Mouse (Mus musculus): Measurements from ENCODE around the gene Hcrt. TPM values are rescaled to one million over a fixed set of nuclear protein-coding genes. Genes with fewer than 3 reads are reported as not detected.
A peak's percentile ranks its signal among the peaks of the same experiment; 100 is the strongest.

Gene Hcrt
- polyA plus RNA-seq, 1 experiment = not detected

DNA sequence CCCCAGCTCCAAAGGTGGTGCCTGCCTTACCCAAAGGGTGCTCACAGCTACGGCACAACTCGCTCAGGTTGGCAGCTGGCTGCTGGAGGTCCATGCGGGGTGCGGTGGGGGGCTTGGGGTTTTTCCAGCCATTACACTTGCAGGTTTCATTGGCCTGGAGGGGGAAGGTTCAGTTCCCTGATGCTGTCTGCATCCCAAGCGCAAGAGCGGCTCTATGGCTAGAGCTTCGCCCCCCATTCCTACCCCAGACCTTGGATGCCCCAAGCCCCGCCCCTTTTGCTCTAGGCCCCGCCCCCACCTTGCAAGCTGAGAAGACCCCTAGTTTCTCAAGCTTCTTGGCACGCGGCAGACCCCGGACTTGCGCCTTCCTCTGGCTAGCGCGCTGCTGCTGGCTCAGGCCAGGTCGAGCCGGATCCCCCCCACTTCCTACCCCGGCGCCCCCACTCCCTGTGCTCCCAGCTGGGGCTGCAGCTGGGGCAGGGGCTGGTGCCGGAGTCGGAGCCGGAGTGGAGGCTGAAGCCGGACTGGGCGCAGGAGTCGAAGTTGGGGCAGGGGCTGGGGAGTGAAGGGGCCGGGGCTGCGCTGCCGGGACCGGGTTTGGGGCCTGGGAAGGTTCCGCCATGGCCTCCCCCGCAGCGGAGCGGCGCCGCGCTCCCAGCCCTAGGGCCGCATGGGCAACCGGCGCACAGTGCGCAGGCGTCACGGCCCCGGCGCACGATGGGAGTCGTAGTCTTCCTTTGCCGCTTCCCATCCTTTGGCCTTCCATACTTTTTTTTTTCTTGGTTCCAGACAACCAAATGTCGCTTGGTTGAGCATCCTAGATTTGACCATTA is 50.7 kb downstream of the Hcrt start, which contains the start of gene Kat2a:
Kat2a (minus strand) TSS at position 683 of the 833 bp plus-strand sequence.
- WGBS = 1% methylated on average over 48 of the region's 48 CpGs
- TF ChIP-seq POLR2A (IDR thresholded peaks at IDR 0.05; ENCODE audit: borderline replicate concordance, control insufficient read depth, low read depth, low read length) (peak; percentile 76; the same call in 1 of the 2 replicates), CTCF (IDR thresholded peaks at IDR 0.05; ENCODE audit: control insufficient read depth, insufficient read depth, low read length) (no peak)

More for the DNA sequence above, 50.7 kb downstream of the Hcrt start, which contains the start of gene Kat2a:
- peak within 1 kb of the TSS; percentile 78; the same call in 1 of the 2 replicates for H3K27ac ChIP-seq (ENCODE audit: control insufficient read depth, insufficient read depth, low read depth, low read length, poor library complexity)
- H3K4me1 ChIP-seq (ENCODE audit: control insufficient read depth, insufficient read depth, low read length) = peaks cover 5% of the 10 kb centered on the region; the same call in 1 of the 2 replicates
- peak within 1 kb of the TSS; percentile 67 for H3K4me3 ChIP-seq (replicated peaks; ENCODE audit: control insufficient read depth, low read depth, low read length)

Other genes starting within 250 kb of the Hcrt start
- 12.8 and 31.2 TPM in 2 replicates for gene Acly, start 234.9 kb downstream of the Hcrt start, polyA plus RNA-seq (2011; ENCODE audit: insufficient read depth, insufficient read length, low replicate concordance, missing spikeins)
- gene Ttc25, start 217.3 kb downstream of the Hcrt start, polyA plus RNA-seq (2011; ENCODE audit: insufficient read depth, insufficient read length, low replicate concordance, missing spikeins) = 0.35 TPM in 1 of 2 replicates, not detected in the other
- 25.0 and 35.7 TPM in 2 replicates for gene Cnp, start 188.0 kb downstream of the Hcrt start, polyA plus RNA-seq (2011; ENCODE audit: insufficient read depth, insufficient read length, low replicate concordance, missing spikeins)
- 7.5 and 13.1 TPM in 2 replicates for gene Nkiras2, start 143.7 kb downstream of the Hcrt start, polyA plus RNA-seq (2011; ENCODE audit: insufficient read depth, insufficient read length, low replicate concordance, missing spikeins)
- 603 and 838 TPM in 2 replicates for gene Dnajc7, start 142.8 kb downstream of the Hcrt start, polyA plus RNA-seq (2011; ENCODE audit: insufficient read depth, insufficient read length, low replicate concordance, missing spikeins)
- gene Zfp385c, start 70.5 kb downstream of the Hcrt start, polyA plus RNA-seq (2011; ENCODE audit: insufficient read depth, insufficient read length, low replicate concordance, missing spikeins) = not detected in 2 replicates
- gene Dhx58, start 58.7 kb downstream of the Hcrt start, polyA plus RNA-seq (2011; ENCODE audit: insufficient read depth, insufficient read length, low replicate concordance, missing spikeins) = 13.2 and 34.6 TPM in 2 replicates
- gene Kat2a, start 50.5 kb downstream of the Hcrt start, polyA plus RNA-seq (2011; ENCODE audit: insufficient read depth, insufficient read length, low replicate concordance, missing spikeins) = 7.6 and 16.3 TPM in 2 replicates
- gene Hspb9, start 49.1 kb downstream of the Hcrt start, polyA plus RNA-seq (2011; ENCODE audit: insufficient read depth, insufficient read length, low replicate concordance, missing spikeins) = not detected in 2 replicates
- 91.8 and 126 TPM in 2 replicates for gene Rab5c, start 24.7 kb downstream of the Hcrt start, polyA plus RNA-seq (2011; ENCODE audit: insufficient read depth, insufficient read length, low replicate concordance, missing spikeins)
- not detected in 2 replicates for gene Kcnh4, start 3.0 kb downstream of the Hcrt start, polyA plus RNA-seq (2011; ENCODE audit: insufficient read depth, insufficient read length, low replicate concordance, missing spikeins)
- 3.7 and 4.9 TPM in 2 replicates for gene Ghdc, start 8.0 kb upstream of the Hcrt start, polyA plus RNA-seq (2011; ENCODE audit: insufficient read depth, insufficient read length, low replicate concordance, missing spikeins)
- 10.7 and 14.5 TPM in 2 replicates for gene Stat5b, start 87.8 kb upstream of the Hcrt start, polyA plus RNA-seq (2011; ENCODE audit: insufficient read depth, insufficient read length, low replicate concordance, missing spikeins)
- 8.6 and 16.5 TPM in 2 replicates for gene Stat5a, start 96.4 kb upstream of the Hcrt start, polyA plus RNA-seq (2011; ENCODE audit: insufficient read depth, insufficient read length, low replicate concordance, missing spikeins)
- gene Stat3, start 176.6 kb upstream of the Hcrt start, polyA plus RNA-seq (2011; ENCODE audit: insufficient read depth, insufficient read length, low replicate concordance, missing spikeins) = 21.4 and 60.0 TPM in 2 replicates
- gene Cavin1, start 208.0 kb upstream of the Hcrt start, polyA plus RNA-seq (2011; ENCODE audit: insufficient read depth, insufficient read length, low replicate concordance, missing spikeins) = 54.2 and 71.2 TPM in 2 replicates
- 44.9 and 61.5 TPM in 2 replicates for gene Atp6v0a1, start 246.5 kb upstream of the Hcrt start, polyA plus RNA-seq (2011; ENCODE audit: insufficient read depth, insufficient read length, low replicate concordance, missing spikeins)

Data from bone marrow, adult 2 months (tissue).